Mouse (Mus musculus) heart, adult 11 months (tissue): Measurements from ENCODE around the gene Miga1.

Experiments used
- DNase-seq: peaks from one replicate; pipeline ENCODE4 v3.0.0; 2022

Gene Miga1

GRCm38 (mm10) chr3:152243304-152243703 is 96.9 kb downstream of the Miga1 start:
- DNase-seq, result no peak

- no peak for DNase-seq
These were observed 99.1 kb downstream of the Miga1 start for GRCm38 (mm10) chr3:152241098-152241497.

GRCm38 (mm10) chr3:152239592-152239991 is 100.6 kb downstream of the Miga1 start:
- no peak for DNase-seq

GRCm38 (mm10) chr3:152238836-152239235 is 101.4 kb downstream of the Miga1 start:
- DNase-seq, result no peak

GRCm38 (mm10) chr3:152235805-152236204 is 104.4 kb downstream of the Miga1 start:
- no peak for DNase-seq

GRCm38 (mm10) chr3:152235238-152235637 is 105.0 kb downstream of the Miga1 start:
- no peak for DNase-seq

- no peak for DNase-seq
These were observed 108.7 kb downstream of the Miga1 start for GRCm38 (mm10) chr3:152231333-152232100.

GRCm38 (mm10) chr3:152229271-152229670 is 110.9 kb downstream of the Miga1 start:
- DNase-seq, result no peak

GRCm38 (mm10) chr3:152228843-152229242 is 111.4 kb downstream of the Miga1 start:
- no peak for DNase-seq

GRCm38 (mm10) chr3:152225906-152226305 is 114.3 kb downstream of the Miga1 start:
- DNase-seq, result no peak

GRCm38 (mm10) chr3:152224918-152225317 is 115.3 kb downstream of the Miga1 start:
- DNase-seq, result no peak
